Mouse (Mus musculus): ENCODE measurements around the gene Srsf10.

Gene Srsf10

GRCm38 (mm10) chr4:135883881-135884516 lies 28.5 kb downstream of the Srsf10 start:
- no peak for DNase-seq (ENCODE audit: low read depth, low spot score)

- DNase-seq (ENCODE audit: low read depth, low spot score): no peak
These were observed 29.0 kb downstream of the Srsf10 start for GRCm38 (mm10) chr4:135884531-135884930.

- no peak for DNase-seq (ENCODE audit: low read depth, low spot score)
These were observed 30.1 kb downstream of the Srsf10 start for GRCm38 (mm10) chr4:135885676-135886075.

GRCm38 (mm10) chr4:135886184-135886583 lies 30.6 kb downstream of the Srsf10 start:
- DNase-seq (ENCODE audit: low read depth, low spot score): no peak

GRCm38 (mm10) chr4:135888448-135889057 lies 33.0 kb downstream of the Srsf10 start:
- DNase-seq (ENCODE audit: low read depth, low spot score): no peak

- DNase-seq (ENCODE audit: low read depth, low spot score): no peak
These were observed 33.8 kb downstream of the Srsf10 start for GRCm38 (mm10) chr4:135889146-135889883.

- DNase-seq (ENCODE audit: low read depth, low spot score): peak; percentile 83
These were observed 34.3 kb downstream of the Srsf10 start for GRCm38 (mm10) chr4:135889884-135890283.

GRCm38 (mm10) chr4:135891539-135891938 lies 36.0 kb downstream of the Srsf10 start:
- DNase-seq (ENCODE audit: low read depth, low spot score): no peak

- no peak for DNase-seq (ENCODE audit: low read depth, low spot score)
These were observed 37.3 kb downstream of the Srsf10 start for GRCm38 (mm10) chr4:135892884-135893283.

- DNase-seq (ENCODE audit: low read depth, low spot score): peak; percentile 52
These were observed 39.6 kb downstream of the Srsf10 start, which contains the start of gene Cnr2 for GRCm38 (mm10) chr4:135895071-135895571. Gene Cnr2, plus strand, starts transcription at chr4:135895394.

GRCm38 (mm10) chr4:135896157-135896556 lies 40.6 kb downstream of the Srsf10 start:
- DNase-seq (ENCODE audit: low read depth, low spot score): peak; percentile 38

- DNase-seq (ENCODE audit: low read depth, low spot score): peak; percentile 89
These were observed 43.0 kb downstream of the Srsf10 start for GRCm38 (mm10) chr4:135898380-135899049.

GRCm38 (mm10) chr4:135899050-135899448 lies 43.5 kb downstream of the Srsf10 start:
- no peak for DNase-seq (ENCODE audit: low read depth, low spot score)

GRCm38 (mm10) chr4:135900008-135900407 lies 44.5 kb downstream of the Srsf10 start:
- DNase-seq (ENCODE audit: low read depth, low spot score): no peak

- DNase-seq (ENCODE audit: low read depth, low spot score): no peak
These were observed 47.2 kb downstream of the Srsf10 start for GRCm38 (mm10) chr4:135902606-135903242.

- peak; percentile 51 for DNase-seq (ENCODE audit: low read depth, low spot score)
These were observed 49.3 kb downstream of the Srsf10 start for GRCm38 (mm10) chr4:135904810-135905209.

GRCm38 (mm10) chr4:135906633-135907032 lies 51.1 kb downstream of the Srsf10 start:
- DNase-seq (ENCODE audit: low read depth, low spot score): peak; percentile 42

GRCm38 (mm10) chr4:135909326-135910066 lies 53.9 kb downstream of the Srsf10 start:
- no peak for DNase-seq (ENCODE audit: low read depth, low spot score)

- peak; percentile 63 for DNase-seq (ENCODE audit: low read depth, low spot score)
These were observed 56.0 kb downstream of the Srsf10 start for GRCm38 (mm10) chr4:135911531-135911930.

GRCm38 (mm10) chr4:135912164-135912563 lies 56.6 kb downstream of the Srsf10 start:
- DNase-seq (ENCODE audit: low read depth, low spot score): no peak

- no peak for DNase-seq (ENCODE audit: low read depth, low spot score)
These were observed 57.3 kb downstream of the Srsf10 start for GRCm38 (mm10) chr4:135912835-135913234.

All from CD4-positive helper T cell, adult 2 months (primary cell).